Mouse (Mus musculus) E14TG2a.4 (cell line): ENCODE measurements around the gene Adgrl3.

ENCODE experiments used
- CTCF ChIP-seq: conservative IDR thresholded peaks from 2 replicates; pipeline ENCODE4 v1.5.1; 2014; ENCODE audit warnings: low read length
- NANOG ChIP-seq: IDR thresholded peaks from 2 replicates; pipeline ENCODE4 v1.6.1; 2014; ENCODE audit warnings: borderline replicate concordance, low read length, mixed read lengths
- POU5F1 ChIP-seq: IDR thresholded peaks from 2 replicates; pipeline ENCODE4 v1.6.1; 2014; ENCODE audit warnings: low read length, borderline replicate concordance

DNA sequence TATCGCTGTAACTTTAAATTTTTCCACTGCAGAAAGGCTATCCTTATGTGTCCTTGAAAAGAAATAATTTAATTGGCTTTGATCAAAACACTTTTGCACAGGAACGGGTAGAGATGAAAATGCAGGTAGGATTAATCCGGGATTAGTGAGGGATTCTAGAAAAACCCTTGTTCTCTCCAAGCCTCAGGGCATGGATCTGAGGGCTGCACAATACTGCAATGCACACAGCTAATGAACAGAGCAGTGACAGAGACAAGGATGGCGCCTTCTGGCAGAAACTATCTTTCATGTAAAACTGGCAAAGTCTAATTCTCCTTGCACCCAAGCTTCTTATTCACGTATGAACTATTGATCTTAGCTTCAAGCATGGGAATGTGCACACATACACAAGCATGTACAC lies 791.0 kb downstream of the Adgrl3 start:
- no peak for TF ChIP-seq CTCF
- TF ChIP-seq NANOG, result no peak
- no peak for TF ChIP-seq POU5F1
